Mouse (Mus musculus): ENCODE data around the gene Wwp2. TPM values are rescaled to one million over a fixed set of nuclear protein-coding genes. Genes with fewer than 3 reads are reported as not detected.

Wwp2 gene
- polyA plus RNA-seq, 1 experiment from 2014 or later = 28.5 TPM

- no peaks in the 10 kb centered on the region for H3K9me3 ChIP-seq (ENCODE audit: control insufficient read depth, low read length)
- H3K4me1 ChIP-seq (ENCODE audit: control insufficient read depth in 2 of 2, insufficient read depth in 2 of 2, low read length in 2 of 2) = peaks cover 5 to 6% of the 10 kb centered on the region in 2 experiments; a peak in 3 of 4 replicates
- ATAC-seq (ENCODE audit: insufficient number of reproducible peaks, insufficient read depth, low FRiP score, low read depth) = no peak
- no peaks in the 10 kb centered on the region for H3K27me3 ChIP-seq (ENCODE audit: control insufficient read depth, insufficient read depth, low read length)
- no peaks in the 10 kb centered on the region for H3K36me3 ChIP-seq (ENCODE audit: control insufficient read depth, insufficient read depth, low read length)
- H3K9ac ChIP-seq (ENCODE audit: low read length) = peak overlapping the region; percentile 95
- peak overlapping the region; percentile 33 to 91; a peak in 3 of 4 replicates for H3K27ac ChIP-seq (replicated peaks in 1 of 2; ENCODE audit: control insufficient read depth in 1 of 2, insufficient read depth in 1 of 2, low read depth in 2 of 2, low read length in 2 of 2)
- 34% methylated on average over 11 of the region's 11 CpGs for WGBS
- H3K4me2 ChIP-seq (ENCODE audit: low read length) = peak overlapping the region; percentile 89
- H3K4me3 ChIP-seq (ENCODE audit: control insufficient read depth in 1 of 2, insufficient read depth in 1 of 2, low read depth in 1 of 2, low read length in 2 of 2) = peak overlapping the region; percentile 81 to 89
Observed at GRCm38 (mm10) chr8:107435421-107435961, 674 bp upstream of the Wwp2 start.

- 6% methylated on average over 16 of the region's 16 CpGs for WGBS
- H3K9me3 ChIP-seq (ENCODE audit: control insufficient read depth, low read length) = no peaks in the 10 kb centered on the region
- H3K4me2 ChIP-seq (ENCODE audit: low read length) = peak overlapping the region; percentile 89
- peak overlapping the region; percentile 43 to 91 for H3K27ac ChIP-seq (replicated peaks in 1 of 2; ENCODE audit: control insufficient read depth in 1 of 2, insufficient read depth in 1 of 2, low read depth in 2 of 2, low read length in 2 of 2)
- H3K36me3 ChIP-seq (ENCODE audit: control insufficient read depth, insufficient read depth, low read length) = no peaks in the 10 kb centered on the region
- peak overlapping the region; percentile 81 to 89 for H3K4me3 ChIP-seq (ENCODE audit: control insufficient read depth in 1 of 2, insufficient read depth in 1 of 2, low read depth in 1 of 2, low read length in 2 of 2)
- peak overlapping the region; percentile 95 for H3K9ac ChIP-seq (ENCODE audit: low read length)
- H3K4me1 ChIP-seq (ENCODE audit: control insufficient read depth in 2 of 2, insufficient read depth in 2 of 2, low read length in 2 of 2) = peaks cover 5 to 6% of the 10 kb centered on the region in 2 experiments; a peak in 3 of 4 replicates
- ATAC-seq (ENCODE audit: insufficient number of reproducible peaks, insufficient read depth, low FRiP score, low read depth) = peak; percentile 27
- H3K27me3 ChIP-seq (ENCODE audit: control insufficient read depth, insufficient read depth, low read length) = no peaks in the 10 kb centered on the region
Observed at GRCm38 (mm10) chr8:107436841-107437421, 766 bp downstream of the Wwp2 start.

- Histone ChIP-seq H3K36me3 (ENCODE audit: control insufficient read depth, insufficient read depth, low read length) (no peaks in the 10 kb centered on the region), H3K9ac (ENCODE audit: low read length) (no peak overlapping the region), H3K9me3 (ENCODE audit: control insufficient read depth, low read length) (no peaks in the 10 kb centered on the region), H3K4me2 (ENCODE audit: low read length) (0 out of 2 replicates have a peak overlapping the region, but pooled peaks have one; percentile 89), H3K27me3 (ENCODE audit: control insufficient read depth, insufficient read depth, low read length) (no peaks in the 10 kb centered on the region), H3K4me1 (ENCODE audit: control insufficient read depth in 2 of 2, insufficient read depth in 2 of 2, low read length in 2 of 2) (peaks cover 5 to 6% of the 10 kb centered on the region in 2 experiments; a peak in 3 of 4 replicates), H3K4me3 (ENCODE audit: control insufficient read depth in 1 of 2, insufficient read depth in 1 of 2, low read depth in 1 of 2, low read length in 2 of 2) (peak overlapping the region in 1 of 2 experiments; percentile 89; a peak in 1 of 4 replicates), H3K27ac (replicated peaks in 1 of 2; ENCODE audit: control insufficient read depth in 1 of 2, insufficient read depth in 1 of 2, low read depth in 2 of 2, low read length in 2 of 2) (no peak overlapping the region)
- WGBS = 83% methylated on average over 2 of the region's 2 CpGs
- no peak for ATAC-seq (ENCODE audit: insufficient number of reproducible peaks, insufficient read depth, low FRiP score, low read depth)
Observed at GRCm38 (mm10) chr8:107437711-107438110, 1.5 kb downstream of the Wwp2 start.

GRCm38 (mm10) chr8:107439880-107440625 is 3.9 kb downstream of the Wwp2 start:
- H3K4me1 ChIP-seq (ENCODE audit: control insufficient read depth in 2 of 2, insufficient read depth in 2 of 2, low read length in 2 of 2) = peaks cover 6 to 7% of the 10 kb centered on the region in 2 experiments; a peak in 3 of 4 replicates
- no peak for ATAC-seq (ENCODE audit: insufficient number of reproducible peaks, insufficient read depth, low FRiP score, low read depth)
- H3K27me3 ChIP-seq (ENCODE audit: control insufficient read depth, insufficient read depth, low read length) = no peaks in the 10 kb centered on the region
- H3K27ac ChIP-seq (replicated peaks in 1 of 2; ENCODE audit: control insufficient read depth in 1 of 2, insufficient read depth in 1 of 2, low read depth in 2 of 2, low read length in 2 of 2) = no peak overlapping the region
- H3K9ac ChIP-seq (ENCODE audit: low read length) = no peak overlapping the region
- no peaks in the 10 kb centered on the region for H3K9me3 ChIP-seq (ENCODE audit: control insufficient read depth, low read length)
- WGBS = 81% methylated on average over 3 of the region's 3 CpGs
- H3K4me3 ChIP-seq (ENCODE audit: control insufficient read depth in 1 of 2, insufficient read depth in 1 of 2, low read depth in 1 of 2, low read length in 2 of 2) = no peak overlapping the region
- no peaks in the 10 kb centered on the region for H3K36me3 ChIP-seq (ENCODE audit: control insufficient read depth, insufficient read depth, low read length)
- H3K4me2 ChIP-seq (ENCODE audit: low read length) = no peak overlapping the region

GRCm38 (mm10) chr8:107444626-107445025 is 8.5 kb downstream of the Wwp2 start:
- WGBS = 58% methylated on average over 3 of the region's 3 CpGs
- no peaks in the 10 kb centered on the region for H3K36me3 ChIP-seq (ENCODE audit: control insufficient read depth, insufficient read depth, low read length)
- no peak for ATAC-seq (ENCODE audit: insufficient number of reproducible peaks, insufficient read depth, low FRiP score, low read depth)

GRCm38 (mm10) chr8:107447713-107448112 is 11.5 kb downstream of the Wwp2 start:
- H3K9ac ChIP-seq (ENCODE audit: low read length) = no peak overlapping the region
- H3K9me3 ChIP-seq (ENCODE audit: control insufficient read depth, low read length) = no peaks in the 10 kb centered on the region
- H3K27ac ChIP-seq (replicated peaks in 1 of 2; ENCODE audit: control insufficient read depth in 1 of 2, insufficient read depth in 1 of 2, low read depth in 2 of 2, low read length in 2 of 2) = no peak overlapping the region
- H3K4me2 ChIP-seq (ENCODE audit: low read length) = no peak overlapping the region
- peaks cover 6 to 7% of the 10 kb centered on the region in 2 experiments; a peak in 2 of 4 replicates for H3K4me1 ChIP-seq (ENCODE audit: control insufficient read depth in 2 of 2, insufficient read depth in 2 of 2, low read length in 2 of 2)
- H3K36me3 ChIP-seq (ENCODE audit: control insufficient read depth, insufficient read depth, low read length) = no peaks in the 10 kb centered on the region
- H3K27me3 ChIP-seq (ENCODE audit: control insufficient read depth, insufficient read depth, low read length) = no peaks in the 10 kb centered on the region
- ATAC-seq (ENCODE audit: insufficient number of reproducible peaks, insufficient read depth, low FRiP score, low read depth) = no peak
- no peak overlapping the region for H3K4me3 ChIP-seq (ENCODE audit: control insufficient read depth in 1 of 2, insufficient read depth in 1 of 2, low read depth in 1 of 2, low read length in 2 of 2)

More at GRCm38 (mm10) chr8:107444626-107445025, 8.5 kb downstream of the Wwp2 start:
- H3K9ac ChIP-seq (ENCODE audit: low read length) = no peak overlapping the region
- H3K27ac ChIP-seq (replicated peaks in 1 of 2; ENCODE audit: control insufficient read depth in 1 of 2, insufficient read depth in 1 of 2, low read depth in 2 of 2, low read length in 2 of 2) = no peak overlapping the region
- H3K4me2 ChIP-seq (ENCODE audit: low read length) = no peak overlapping the region
- H3K27me3 ChIP-seq (ENCODE audit: control insufficient read depth, insufficient read depth, low read length) = no peaks in the 10 kb centered on the region
- no peaks in the 10 kb centered on the region for H3K9me3 ChIP-seq (ENCODE audit: control insufficient read depth, low read length)
- H3K4me3 ChIP-seq (ENCODE audit: control insufficient read depth in 1 of 2, insufficient read depth in 1 of 2, low read depth in 1 of 2, low read length in 2 of 2) = no peak overlapping the region
- peaks cover 5 to 7% of the 10 kb centered on the region in 2 experiments; a peak in 2 of 4 replicates for H3K4me1 ChIP-seq (ENCODE audit: control insufficient read depth in 2 of 2, insufficient read depth in 2 of 2, low read length in 2 of 2)

GRCm38 (mm10) chr8:107448382-107448889 is 12.3 kb downstream of the Wwp2 start:
- Histone ChIP-seq H3K4me2 (ENCODE audit: low read length) (no peak overlapping the region), H3K36me3 (ENCODE audit: control insufficient read depth, insufficient read depth, low read length) (peaks cover 7% of the 10 kb centered on the region), H3K9me3 (ENCODE audit: control insufficient read depth, low read length) (no peaks in the 10 kb centered on the region), H3K9ac (ENCODE audit: low read length) (no peak overlapping the region), H3K27me3 (ENCODE audit: control insufficient read depth, insufficient read depth, low read length) (no peaks in the 10 kb centered on the region), H3K4me3 (ENCODE audit: control insufficient read depth in 1 of 2, insufficient read depth in 1 of 2, low read depth in 1 of 2, low read length in 2 of 2) (no peak overlapping the region), H3K27ac (replicated peaks in 1 of 2; ENCODE audit: control insufficient read depth in 1 of 2, insufficient read depth in 1 of 2, low read depth in 2 of 2, low read length in 2 of 2) (no peak overlapping the region), H3K4me1 (ENCODE audit: control insufficient read depth in 2 of 2, insufficient read depth in 2 of 2, low read length in 2 of 2) (peaks cover 6 to 7% of the 10 kb centered on the region in 2 experiments; a peak in 2 of 4 replicates)
- WGBS = 89% methylated on average over 4 of the region's 4 CpGs
- no peak for ATAC-seq (ENCODE audit: insufficient number of reproducible peaks, insufficient read depth, low FRiP score, low read depth)
